Mouse (Mus musculus) forebrain, embryonic 14.5 days (tissue): ENCODE results near the gene Fxn. TPM values are rescaled to one million over a fixed set of nuclear protein-coding genes. Genes with fewer than 3 reads are reported as not detected.

ENCODE experiments used
- ATAC-seq: fragments of 200-750 bp; cut with Nextera tagmentation; 2 replicates; pipeline ENCODE4 v1.8.0; 2017; ENCODE audit warnings: mild to moderate bottlenecking, moderate library complexity
- DNase-seq: peaks from one replicate; pipeline ENCODE4 v3.0.0-alpha.2; 2015; ENCODE audit warnings: low spot score
- H3K27ac ChIP-seq: fragments of 300-500 bp; sonication (generic); 2 replicates; pipeline ENCODE4 v1.5.1; 2014; ENCODE audit warnings: low read depth, mild to moderate bottlenecking, control low read depth, low read length, moderate library complexity
- H3K27me3 ChIP-seq: fragments of 300-500 bp; sonication (generic); replicated peaks from 2 replicates; pipeline ENCODE4 v1.6.1; 2014; ENCODE audit warnings: low read length, control low read depth, mixed read lengths; ENCODE audit not compliant: control insufficient read depth, insufficient read depth
- H3K36me3 ChIP-seq: fragments of 300-500 bp; sonication (generic); 2 replicates; pipeline ENCODE4 v1.6.1; 2014; ENCODE audit warnings: low read length, control low read depth; ENCODE audit not compliant: control insufficient read depth, insufficient read depth
- H3K4me1 ChIP-seq: fragments of 300-500 bp; sonication (generic); 2 replicates; pipeline ENCODE4 v1.6.1; 2014; ENCODE audit warnings: antibody characterized with exemption, low read length, control low read depth; ENCODE audit not compliant: control insufficient read depth, insufficient read depth
- H3K4me2 ChIP-seq: fragments of 300-500 bp; sonication (generic); 2 replicates; pipeline ENCODE4 v1.6.1; 2014; ENCODE audit warnings: mild to moderate bottlenecking, control low read depth, low read length
- H3K4me3 ChIP-seq: fragments of 300-500 bp; sonication (generic); 2 replicates; pipeline ENCODE4 v1.5.1; 2014; ENCODE audit warnings: low read depth, low read length, control low read depth
- H3K9ac ChIP-seq: fragments of 300-500 bp; sonication (generic); 2 replicates; pipeline ENCODE4 v1.6.1; 2014; ENCODE audit warnings: mild to moderate bottlenecking, low read length, control low read depth, moderate library complexity
- H3K9me3 ChIP-seq: fragments of 300-500 bp; sonication (generic); replicated peaks from 2 replicates; pipeline ENCODE4 v1.6.1; 2016; ENCODE audit warnings: low read length, control low read depth, mixed read lengths; ENCODE audit not compliant: control insufficient read depth
- WGBS: fragments of 180-500 bp; shearing (Covaris S2); extraction: QIAGEN DNeasy Blood & Tissue Kit; methylation state at CpG from one replicate; pipeline ENCODE4 v1.1.7; 2014; 5-methylcytosine and 5-hydroxymethylcytosine counted together
- polyA plus RNA-seq: library from polyadenylated mRNA; unstranded; fragments of >200 nt; fragmentation: Nextera tagmentation; extraction: Ambion mirVana; gene quantifications from 2 replicates; pipeline ENCODE4 v1.2.1, GENCODE M21; 2014

Gene Fxn
- polyA plus RNA-seq, 1 experiment from 2014 or later = 47.9 TPM

GRCm38 (mm10) chr19:24262736-24263135, 17.7 kb downstream of the Fxn start:
- DNase-seq (no peak), ATAC-seq (no peak)
- Histone ChIP-seq H3K4me3 (no peak overlapping the region), H3K36me3 (peaks cover 30% of the 10 kb centered on the region; the same call in 1 of the 2 replicates), H3K27ac (no peak overlapping the region), H3K9ac (no peak overlapping the region), H3K27me3 (no peaks in the 10 kb centered on the region), H3K4me2 (no peak overlapping the region), H3K9me3 (no peaks in the 10 kb centered on the region), H3K4me1 (peaks cover 2% of the 10 kb centered on the region; the same call in 1 of the 2 replicates)
- WGBS = 94% methylated on average over 14 of the region's 14 CpGs

GRCm38 (mm10) chr19:24259390-24260351, 20.7 kb downstream of the Fxn start:
- 61% methylated on average over 12 of the region's 12 CpGs for WGBS
- Histone ChIP-seq H3K27me3 (no peaks in the 10 kb centered on the region), H3K36me3 (peaks cover 18% of the 10 kb centered on the region; the same call in 1 of the 2 replicates), H3K9ac (no peak overlapping the region), H3K4me3 (no peak overlapping the region), H3K4me2 (no peak overlapping the region), H3K27ac (no peak overlapping the region), H3K9me3 (no peaks in the 10 kb centered on the region), H3K4me1 (no peaks in the 10 kb centered on the region)
- DNase-seq (no peak), ATAC-seq (no peak; the same call in 1 of the 2 replicates)

- 83% methylated on average over 5 of the region's 5 CpGs for WGBS
- no peak for ATAC-seq
- Histone ChIP-seq H3K9ac (no peak overlapping the region), H3K27me3 (no peaks in the 10 kb centered on the region), H3K4me2 (no peak overlapping the region), H3K4me1 (peaks cover 7% of the 10 kb centered on the region; the same call in 1 of the 2 replicates), H3K9me3 (no peaks in the 10 kb centered on the region), H3K27ac (no peak overlapping the region), H3K36me3 (0 out of 2 replicates have a peak, but pooled peaks cover 9% of the 10 kb centered on the region), H3K4me3 (no peak overlapping the region)
- no peak for DNase-seq
Measured at GRCm38 (mm10) chr19:24258368-24258767, 22.0 kb downstream of the Fxn start.

GRCm38 (mm10) chr19:24257962-24258361, 22.4 kb downstream of the Fxn start:
- WGBS = 92% methylated on average over 6 of the region's 6 CpGs
- Histone ChIP-seq H3K4me1 (peaks cover 7% of the 10 kb centered on the region; the same call in 1 of the 2 replicates), H3K27me3 (no peaks in the 10 kb centered on the region), H3K9me3 (no peaks in the 10 kb centered on the region), H3K4me3 (no peak overlapping the region), H3K36me3 (0 out of 2 replicates have a peak, but pooled peaks cover 8% of the 10 kb centered on the region), H3K4me2 (no peak overlapping the region), H3K9ac (no peak overlapping the region), H3K27ac (no peak overlapping the region)
- no peak for DNase-seq
- ATAC-seq = no peak

GRCm38 (mm10) chr19:24253657-24254260, 26.6 kb downstream of the Fxn start:
- DNase-seq (peak; percentile 36), ATAC-seq (no peak)
- no peak overlapping the region for H3K9ac ChIP-seq
- 12% methylated on average over 9 of the region's 9 CpGs for WGBS
- no peak overlapping the region for H3K4me3 ChIP-seq
- no peaks in the 10 kb centered on the region for H3K27me3 ChIP-seq
- no peak overlapping the region for H3K4me2 ChIP-seq
- no peaks in the 10 kb centered on the region for H3K9me3 ChIP-seq
- no peak overlapping the region; the same call in 1 of the 2 replicates for H3K27ac ChIP-seq
- H3K36me3 ChIP-seq = no peaks in the 10 kb centered on the region
- peaks cover 7% of the 10 kb centered on the region; the same call in 1 of the 2 replicates for H3K4me1 ChIP-seq

GRCm38 (mm10) chr19:24251869-24252268, 28.5 kb downstream of the Fxn start:
- DNase-seq (peak; percentile 39), ATAC-seq (no peak)
- no peaks in the 10 kb centered on the region for H3K36me3 ChIP-seq
- H3K9ac ChIP-seq = no peak overlapping the region
- H3K27me3 ChIP-seq = no peaks in the 10 kb centered on the region
- H3K4me1 ChIP-seq = peaks cover 7% of the 10 kb centered on the region; the same call in 1 of the 2 replicates
- no peak overlapping the region for H3K4me2 ChIP-seq
- no peak overlapping the region for H3K4me3 ChIP-seq
- no peaks in the 10 kb centered on the region for H3K9me3 ChIP-seq
- no peak overlapping the region for H3K27ac ChIP-seq
- 7% methylated on average over 6 of the region's 6 CpGs for WGBS

GRCm38 (mm10) chr19:24243340-24243739, 37.1 kb downstream of the Fxn start:
- WGBS = 83% methylated on average over 6 of the region's 6 CpGs
- H3K36me3 ChIP-seq = no peaks in the 10 kb centered on the region
- H3K4me1 ChIP-seq = no peaks in the 10 kb centered on the region
- no peaks in the 10 kb centered on the region for H3K9me3 ChIP-seq
- ATAC-seq (no peak), DNase-seq (no peak)
- H3K9ac ChIP-seq = no peak overlapping the region
- no peak overlapping the region for H3K4me2 ChIP-seq
- no peaks in the 10 kb centered on the region for H3K27me3 ChIP-seq
- H3K27ac ChIP-seq = no peak overlapping the region
- H3K4me3 ChIP-seq = no peak overlapping the region

- Histone ChIP-seq H3K27me3 (no peaks in the 10 kb centered on the region), H3K9ac (no peak overlapping the region), H3K36me3 (no peaks in the 10 kb centered on the region), H3K9me3 (no peaks in the 10 kb centered on the region), H3K4me3 (no peak overlapping the region), H3K4me1 (no peaks in the 10 kb centered on the region), H3K27ac (no peak overlapping the region), H3K4me2 (no peak overlapping the region)
- DNase-seq (no peak), ATAC-seq (no peak)
- 49% methylated on average over 14 of the region's 14 CpGs for WGBS
Measured at GRCm38 (mm10) chr19:24241799-24242546, 38.4 kb downstream of the Fxn start.
